Comparison of ENCODE assay signal across 30 mouse cellular contexts in the genomic region with DNA sequence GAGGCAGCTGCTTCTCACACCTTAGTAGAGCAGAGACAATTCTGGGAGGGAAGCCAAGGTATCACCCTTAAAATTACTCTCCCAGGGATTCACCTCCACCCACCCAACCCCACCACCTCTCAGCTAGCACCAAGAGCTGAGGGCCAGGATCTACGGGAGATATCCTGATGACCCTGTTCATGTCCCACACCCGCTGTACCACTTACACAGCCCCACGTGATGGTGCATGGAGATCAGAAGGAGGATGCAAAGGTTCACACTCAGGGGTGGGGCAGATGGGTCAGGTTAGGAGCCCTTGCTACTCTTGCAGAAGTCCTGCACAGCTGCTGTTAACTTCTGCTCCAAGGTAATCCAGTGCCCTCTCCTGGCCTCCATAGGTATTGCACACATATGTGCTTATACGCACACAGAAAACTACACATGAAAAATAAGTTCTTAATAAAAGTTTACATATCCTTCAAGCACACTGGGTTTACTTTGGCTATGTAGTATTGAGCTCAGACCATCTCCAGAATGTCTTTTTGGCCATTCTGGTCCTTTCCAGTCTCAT. TPM values are rescaled to one million over a fixed set of nuclear protein-coding genes. Genes with fewer than 3 reads are reported as not detected.
DNase-seq lines count a peak whose midpoint lies in the region; ATAC-seq and TF ChIP-seq lines count a peak whose summit lies in the region.
"Had no signal": no experiment of that assay in that cellular context is flagged by ENCODE, and none has a peak within 500 bp of the region (broad histone marks: within the 10 kb centered on the region; RNA-seq: fewer than 3 reads in every experiment).

No protein-coding gene starts in this region.

- H3K4me2 ChIP-seq in intestine, embryonic 14.5 days (ENCODE audit: low read length), result no peak overlapping the region
- H3K4me2 ChIP-seq in intestine, embryonic 15.5 days (replicated peaks), result no peak overlapping the region
- no peak overlapping the region for H3K4me2 ChIP-seq in stomach, postnatal 0 days (replicated peaks; ENCODE audit: low read depth)
- no peak overlapping the region for H3K4me2 ChIP-seq in midbrain, postnatal 0 days (ENCODE audit: low read depth, low read length, poor library complexity, severe bottlenecking)
- H3K4me2 ChIP-seq: heart, embryonic 15.5 days; midbrain, embryonic 11.5 days had no signal

- no peak overlapping the region for H3K27ac ChIP-seq in intestine, embryonic 14.5 days (ENCODE audit: low read depth)
- no peak overlapping the region for H3K27ac ChIP-seq in intestine, embryonic 15.5 days
- no peak overlapping the region for H3K27ac ChIP-seq in testis, adult 2 months (ENCODE audit: control insufficient read depth, insufficient read depth, low read depth, low read length)
- H3K27ac ChIP-seq in stomach, postnatal 0 days (replicated peaks), result no peak overlapping the region
- H3K27ac ChIP-seq in cerebellum, adult 2 months (ENCODE audit: insufficient read depth, low read length), result no peak overlapping the region
- H3K27ac ChIP-seq in midbrain, postnatal 0 days (ENCODE audit: low read depth, low read length), result no peak overlapping the region
- H3K27ac ChIP-seq: forebrain, embryonic 10.5 days; heart, adult 2 months; heart, embryonic 15.5 days; hindbrain, embryonic 10.5 days; hindbrain, postnatal 0 days; macrophage had no signal

- peaks cover 8% of the 10 kb centered on the region; the same call in 1 of the 2 replicates for H3K9me3 ChIP-seq in intestine, embryonic 14.5 days (ENCODE audit: control insufficient read depth, low read length)
- no peaks in the 10 kb centered on the region for H3K9me3 ChIP-seq in intestine, embryonic 15.5 days
- no peaks in the 10 kb centered on the region for H3K9me3 ChIP-seq in stomach, postnatal 0 days (ENCODE audit: control insufficient read depth, low read length)
- peaks cover 10% of the 10 kb centered on the region; the same call in 1 of the 2 replicates for H3K9me3 ChIP-seq in midbrain, postnatal 0 days (ENCODE audit: low read length)
- H3K9me3 ChIP-seq: heart, embryonic 15.5 days had no signal

- H3K36me3 ChIP-seq in intestine, embryonic 14.5 days (ENCODE audit: control insufficient read depth, insufficient read depth, low read length), result no peaks in the 10 kb centered on the region
- no peaks in the 10 kb centered on the region for H3K36me3 ChIP-seq in intestine, embryonic 15.5 days
- H3K36me3 ChIP-seq in testis, adult 2 months (ENCODE audit: control insufficient read depth, insufficient read depth, low read length), result no peaks in the 10 kb centered on the region
- no peaks in the 10 kb centered on the region for H3K36me3 ChIP-seq in stomach, postnatal 0 days (ENCODE audit: control insufficient read depth, insufficient read depth, low read length)
- no peaks in the 10 kb centered on the region for H3K36me3 ChIP-seq in midbrain, postnatal 0 days (ENCODE audit: insufficient read depth, low read length)
- H3K36me3 ChIP-seq: forebrain, embryonic 10.5 days; heart, embryonic 15.5 days; hindbrain, embryonic 10.5 days had no signal

- TF ChIP-seq POLR2A in testis, adult 2 months (IDR thresholded peaks at IDR 0.05; ENCODE audit: control insufficient read depth, low read depth, low read length), result no peak
- no peak for TF ChIP-seq POLR2A in cerebellum, adult 2 months (IDR thresholded peaks at IDR 0.05; ENCODE audit: borderline replicate concordance, insufficient read depth, low read length)

- no peaks in the 10 kb centered on the region for H3K4me1 ChIP-seq in intestine, embryonic 14.5 days (replicated peaks; ENCODE audit: control insufficient read depth, insufficient read depth, low read length)
- H3K4me1 ChIP-seq in intestine, embryonic 15.5 days (replicated peaks), result no peaks in the 10 kb centered on the region
- H3K4me1 ChIP-seq in testis, adult 2 months (ENCODE audit: control insufficient read depth, insufficient read depth, low read length), result no peaks in the 10 kb centered on the region
- H3K4me1 ChIP-seq in stomach, postnatal 0 days (replicated peaks; ENCODE audit: control insufficient read depth, insufficient read depth), result no peaks in the 10 kb centered on the region
- H3K4me1 ChIP-seq in cerebellum, adult 2 months (ENCODE audit: control insufficient read depth, insufficient read depth, low read length), result no peaks in the 10 kb centered on the region
- H3K4me1 ChIP-seq in midbrain, postnatal 0 days (ENCODE audit: insufficient read depth, low read length), result no peaks in the 10 kb centered on the region
- H3K4me1 ChIP-seq: forebrain, embryonic 10.5 days; heart, embryonic 15.5 days; hindbrain, embryonic 10.5 days had no signal

- no peak overlapping the region for H3K9ac ChIP-seq in intestine, embryonic 14.5 days (ENCODE audit: low read length)
- no peak overlapping the region for H3K9ac ChIP-seq in intestine, embryonic 15.5 days
- no peak overlapping the region for H3K9ac ChIP-seq in stomach, postnatal 0 days (ENCODE audit: low read length)
- no peak overlapping the region for H3K9ac ChIP-seq in midbrain, postnatal 0 days (replicated peaks; ENCODE audit: low read length, poor library complexity, severe bottlenecking)
- H3K9ac ChIP-seq: heart, embryonic 15.5 days had no signal

- 90% methylated on average over 4 of the region's 4 CpGs for WGBS in intestine, embryonic 14.5 days
- WGBS in intestine, embryonic 15.5 days, result 88% methylated on average over 4 of the region's 4 CpGs
- WGBS in stomach, postnatal 0 days, result 98% methylated on average over 4 of the region's 4 CpGs
- WGBS in cerebellum, adult 2 months, result 92% methylated on average over 4 of the region's 4 CpGs
- 93% methylated on average over 4 of the region's 4 CpGs for WGBS in midbrain, postnatal 0 days

- DNase-seq in intestine, embryonic 14.5 days (ENCODE audit: low spot score), result peak; percentile 38
- DNase-seq in testis, postnatal 10 days (ENCODE audit: low spot score), result no peak
- DNase-seq in R1 (ENCODE audit: low read depth, low spot score), result peak; percentile 78
- DNase-seq in stomach, postnatal 0 days (ENCODE audit: low spot score), result no peak
- no peak for DNase-seq in cerebellum, adult 2 months
- no peak for DNase-seq in midbrain, postnatal 0 days (ENCODE audit: low spot score)
- DNase-seq: B cell, adult 2 months; cerebellum, adult 18-20 months; layer of hippocampus, postnatal 36 days; lung, adult 18-20 months; right cerebral cortex, adult 18-20 months; thymus, adult 18-20 months had no signal

- ATAC-seq in intestine, embryonic 14.5 days (replicated peaks; ENCODE audit: low FRiP score, low TSS enrichment, low read depth), result no peak
- no peak for ATAC-seq in intestine, embryonic 15.5 days
- no peak for ATAC-seq in stomach, postnatal 0 days (ENCODE audit: low FRiP score, low TSS enrichment)
- no peak for ATAC-seq in midbrain, postnatal 0 days (ENCODE audit: low FRiP score)
- ATAC-seq: hindbrain, postnatal 0 days had no signal

- H3K27me3 ChIP-seq in intestine, embryonic 14.5 days (replicated peaks; ENCODE audit: control insufficient read depth, insufficient read depth, low read length), result no peaks in the 10 kb centered on the region
- H3K27me3 ChIP-seq in intestine, embryonic 15.5 days (replicated peaks), result no peaks in the 10 kb centered on the region
- no peaks in the 10 kb centered on the region for H3K27me3 ChIP-seq in testis, adult 2 months (ENCODE audit: control insufficient read depth, insufficient read depth, low read length)
- no peaks in the 10 kb centered on the region for H3K27me3 ChIP-seq in stomach, postnatal 0 days (ENCODE audit: control insufficient read depth, insufficient read depth, low read length)
- H3K27me3 ChIP-seq in cerebellum, adult 2 months (ENCODE audit: control insufficient read depth, insufficient read depth, low read length), result no peaks in the 10 kb centered on the region
- no peaks in the 10 kb centered on the region for H3K27me3 ChIP-seq in midbrain, postnatal 0 days (ENCODE audit: insufficient read depth, low read length)
- H3K27me3 ChIP-seq: heart, embryonic 15.5 days had no signal

- peak; percentile 17; the same call in 1 of the 2 replicates for TF ChIP-seq CTCF in testis, adult 2 months (IDR thresholded peaks at IDR 0.05; ENCODE audit: control insufficient read depth, insufficient read depth, insufficient replicate concordance, low read depth, low read length)
- peak; percentile 24 for TF ChIP-seq CTCF in stomach, postnatal 0 days (IDR thresholded peaks at IDR 0.05; ENCODE audit: low read depth)
- no peak for TF ChIP-seq CTCF in cerebellum, adult 2 months (IDR thresholded peaks at IDR 0.05; ENCODE audit: borderline replicate concordance, insufficient read depth, low read depth, low read length)
- TF ChIP-seq CTCF in midbrain, postnatal 0 days (IDR thresholded peaks at IDR 0.05), result no peak

- no peak overlapping the region for H3K4me3 ChIP-seq in intestine, embryonic 14.5 days (ENCODE audit: low read depth, low read length)
- H3K4me3 ChIP-seq in intestine, embryonic 15.5 days (replicated peaks), result no peak overlapping the region
- H3K4me3 ChIP-seq in testis, adult 2 months (ENCODE audit: control insufficient read depth, low read depth, low read length), result no peak overlapping the region
- no peak overlapping the region for H3K4me3 ChIP-seq in stomach, postnatal 0 days (ENCODE audit: low read depth, low read length)
- H3K4me3 ChIP-seq in cerebellum, adult 2 months (replicated peaks; ENCODE audit: insufficient read depth, low read depth, low read length), result no peak overlapping the region
- no peak overlapping the region for H3K4me3 ChIP-seq in midbrain, postnatal 0 days (ENCODE audit: low read depth, low read length)
- H3K4me3 ChIP-seq: forebrain, embryonic 10.5 days; heart, adult 2 months; heart, embryonic 15.5 days; hindbrain, embryonic 10.5 days had no signal

- no peak for TF ChIP-seq EP300 in stomach, postnatal 0 days (optimal IDR thresholded peaks at IDR 0.05)

RNA-seq across cellular contexts. Expression of a gene that starts 4.4 kb away (rescaled TPM):
- 0.05 TPM in 1 of 2 replicates, not detected in the other for polyA plus RNA-seq in intestine, embryonic 14.5 days (2014; fragmentation: Nextera tagmentation; extraction: Ambion mirVana)
- 1.5 and 1.7 TPM in 2 replicates for polyA plus RNA-seq in intestine, embryonic 15.5 days (2015; fragmentation: Nextera tagmentation; extraction: Ambion mirVana)
- polyA plus RNA-seq in testis, adult 2 months (2012; rRNA removed), result 1.6 and 1.7 TPM in 2 replicates
- polyA plus RNA-seq in stomach, postnatal 0 days (2015; fragmentation: Nextera tagmentation; extraction: Ambion mirVana), result not detected in 2 replicates
- not detected in 2 replicates for polyA plus RNA-seq in cerebellum, adult 2 months (2012; rRNA removed)
- total RNA-seq in midbrain, postnatal 0 days (2014; rRNA removed), result not detected in 2 replicates
- polyA plus RNA-seq in midbrain, postnatal 0 days (2015; fragmentation: Nextera tagmentation; extraction: Ambion mirVana), result not detected in 2 replicates
- total RNA-seq: adrenal gland, adult 18-20 months; adrenal gland, postnatal 4 days; gastrocnemius, adult 8-10 months; heart, adult 2 months; hindbrain, postnatal 0 days; layer of hippocampus, postnatal 36 days; left cerebral cortex, postnatal 14 days; monocyte, adult 5-6 weeks had no signal
- polyA plus RNA-seq: forebrain, embryonic 10.5 days; heart, adult 2 months; heart, embryonic 15.5 days; hindbrain, embryonic 10.5 days; hindbrain, postnatal 0 days; kidney, embryonic 16.5 days; limb, embryonic 14.5 days; macrophage; midbrain, embryonic 11.5 days; neural tube, embryonic 11.5 days; urinary bladder, adult 2 months had no signal

RNA-seq across cellular contexts. Expression of a gene that starts 19.1 kb away (rescaled TPM):
- 1.1 and 1.7 TPM in 2 replicates for polyA plus RNA-seq in intestine, embryonic 14.5 days (2014; fragmentation: Nextera tagmentation; extraction: Ambion mirVana)
- 7.5 and 8.0 TPM in 2 replicates for polyA plus RNA-seq in intestine, embryonic 15.5 days (2015; fragmentation: Nextera tagmentation; extraction: Ambion mirVana)
- 0.30 and 0.36 TPM in 2 replicates for polyA plus RNA-seq in testis, adult 2 months (2012; rRNA removed)
- polyA plus RNA-seq in stomach, postnatal 0 days (2015; fragmentation: Nextera tagmentation; extraction: Ambion mirVana), result 3.2 and 4.4 TPM in 2 replicates
- polyA plus RNA-seq in cerebellum, adult 2 months (2012; rRNA removed), result not detected in 2 replicates
- not detected in 2 replicates for total RNA-seq in midbrain, postnatal 0 days (2014; rRNA removed)
- not detected in 2 replicates for polyA plus RNA-seq in midbrain, postnatal 0 days (2015; fragmentation: Nextera tagmentation; extraction: Ambion mirVana)
- total RNA-seq: adrenal gland, adult 18-20 months; gastrocnemius, adult 8-10 months; hindbrain, postnatal 0 days; layer of hippocampus, postnatal 36 days; left cerebral cortex, postnatal 14 days; monocyte, adult 5-6 weeks had no signal
- polyA plus RNA-seq: forebrain, embryonic 10.5 days; hindbrain, postnatal 0 days; macrophage; neural tube, embryonic 11.5 days had no signal

RNA-seq across cellular contexts. Expression of a gene that starts 21.6 kb away (rescaled TPM):
- not detected in 2 replicates for polyA plus RNA-seq in intestine, embryonic 14.5 days (2014; fragmentation: Nextera tagmentation; extraction: Ambion mirVana)
- polyA plus RNA-seq in intestine, embryonic 15.5 days (2015; fragmentation: Nextera tagmentation; extraction: Ambion mirVana), result 0.21 and 0.33 TPM in 2 replicates
- polyA plus RNA-seq in testis, adult 2 months (2012; rRNA removed), result 0.17 and 0.35 TPM in 2 replicates
- polyA plus RNA-seq in stomach, postnatal 0 days (2015; fragmentation: Nextera tagmentation; extraction: Ambion mirVana), result not detected in 2 replicates
- polyA plus RNA-seq in cerebellum, adult 2 months (2012; rRNA removed), result not detected in 2 replicates
- not detected in 2 replicates for total RNA-seq in midbrain, postnatal 0 days (2014; rRNA removed)
- polyA plus RNA-seq in midbrain, postnatal 0 days (2015; fragmentation: Nextera tagmentation; extraction: Ambion mirVana), result not detected in 2 replicates
- total RNA-seq: adrenal gland, adult 18-20 months; adrenal gland, postnatal 4 days; gastrocnemius, adult 8-10 months; heart, adult 2 months; hindbrain, postnatal 0 days; layer of hippocampus, postnatal 36 days; left cerebral cortex, postnatal 14 days; monocyte, adult 5-6 weeks had no signal
- polyA plus RNA-seq: forebrain, embryonic 10.5 days; heart, adult 2 months; heart, embryonic 15.5 days; hindbrain, embryonic 10.5 days; hindbrain, postnatal 0 days; kidney, embryonic 16.5 days; limb, embryonic 14.5 days; macrophage; midbrain, embryonic 11.5 days; neural tube, embryonic 11.5 days; urinary bladder, adult 2 months had no signal

RNA-seq across cellular contexts. Expression of a gene that starts 48.7 kb away (rescaled TPM):
- 10.6 and 11.9 TPM in 2 replicates for polyA plus RNA-seq in intestine, embryonic 14.5 days (2014; fragmentation: Nextera tagmentation; extraction: Ambion mirVana)
- 13.3 TPM in 2 replicates for polyA plus RNA-seq in intestine, embryonic 15.5 days (2015; fragmentation: Nextera tagmentation; extraction: Ambion mirVana)
- polyA plus RNA-seq in testis, adult 2 months (2012; rRNA removed), result 5.5 and 6.1 TPM in 2 replicates
- 6.2 and 6.7 TPM in 2 replicates for polyA plus RNA-seq in stomach, postnatal 0 days (2015; fragmentation: Nextera tagmentation; extraction: Ambion mirVana)
- polyA plus RNA-seq in cerebellum, adult 2 months (2012; rRNA removed), result 7.4 and 7.5 TPM in 2 replicates
- total RNA-seq in midbrain, postnatal 0 days (2014; rRNA removed), result 11.0 and 14.7 TPM in 2 replicates
- polyA plus RNA-seq in midbrain, postnatal 0 days (2015; fragmentation: Nextera tagmentation; extraction: Ambion mirVana), result 7.1 and 7.7 TPM in 2 replicates

Comparison
In these comparisons a context has a peak if more than half of its experiments do, and no peak if none do; other contexts are left out.
1. DNase-seq: peak in intestine, embryonic 14.5 days (single experiment) and R1 (single experiment); none in testis, postnatal 10 days (single experiment), stomach, postnatal 0 days (single experiment), cerebellum, adult 2 months (0 of 2) and midbrain, postnatal 0 days (single experiment).
2. CTCF ChIP-seq: peak in testis, adult 2 months (single experiment) and stomach, postnatal 0 days (single experiment); none in cerebellum, adult 2 months (single experiment) and midbrain, postnatal 0 days (single experiment).